ENCODE assay signal across 9 mouse cellular contexts in the genomic region with DNA sequence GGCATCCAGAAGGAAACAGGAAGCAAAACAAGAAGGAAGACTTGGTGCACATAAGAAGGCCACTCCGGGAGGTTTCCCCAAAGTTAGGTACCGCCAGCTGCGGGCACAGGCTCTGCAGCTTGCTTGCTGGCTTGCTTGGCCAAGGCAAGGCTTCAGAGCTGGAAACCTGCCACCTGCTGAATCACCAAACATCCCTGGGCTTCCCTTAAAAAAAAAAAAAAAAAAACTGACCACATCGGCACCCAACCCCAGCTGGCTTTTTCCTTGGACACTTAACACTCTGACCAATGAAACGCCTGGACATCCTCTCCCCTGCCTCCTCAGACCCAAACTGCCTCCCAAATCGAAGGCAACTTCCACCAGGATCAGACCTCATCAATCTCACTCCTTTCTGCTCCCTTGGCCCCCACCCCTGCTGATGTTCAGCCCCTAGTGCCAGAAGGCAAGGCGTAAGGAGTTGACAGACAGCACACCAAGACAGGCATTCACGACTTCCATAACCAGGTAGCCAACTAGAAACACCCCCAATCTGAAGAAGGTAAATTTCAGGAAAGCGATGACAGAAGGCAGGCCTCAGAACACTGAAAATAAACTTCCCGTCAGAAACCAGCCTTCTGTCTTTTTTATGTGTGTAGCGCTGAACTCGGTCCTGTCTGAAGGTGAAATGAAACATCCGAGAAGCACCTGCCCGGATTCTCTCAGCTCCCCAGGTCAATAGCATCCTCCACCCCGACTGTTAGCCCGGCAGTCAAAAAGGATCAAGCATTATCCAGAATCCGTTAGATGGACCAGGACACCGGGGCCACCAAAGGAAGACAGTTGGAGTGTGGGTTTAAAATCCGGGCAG. TPM values are rescaled to one million over a fixed set of nuclear protein-coding genes. Genes with fewer than 3 reads are reported as not detected.
DNase-seq lines count a peak whose midpoint lies in the region; ATAC-seq and TF ChIP-seq lines count a peak whose summit lies in the region.
"Had no signal": no experiment of that assay in that cellular context is flagged by ENCODE, and none has a peak within 500 bp of the region (broad histone marks: within the 10 kb centered on the region; RNA-seq: fewer than 3 reads in every experiment).

No protein-coding gene starts in this region.

- peak overlapping the region; percentile 77 for H3K4me3 ChIP-seq in erythroblast, embryonic 14.5 days (replicated peaks)
- H3K4me3 ChIP-seq in hindbrain, postnatal 0 days (ENCODE audit: low read length) = peak overlapping the region; percentile 90
- H3K4me3 ChIP-seq in limb, embryonic 10.5 days = peak overlapping the region; percentile 85
- H3K4me3 ChIP-seq in midbrain, embryonic 14.5 days (replicated peaks; ENCODE audit: low read depth, low read length) = peak overlapping the region; percentile 78

- H3K4me2 ChIP-seq in hindbrain, postnatal 0 days (ENCODE audit: low read depth, low read length) = peak overlapping the region; percentile 87
- H3K4me2 ChIP-seq in midbrain, embryonic 14.5 days (ENCODE audit: low read length) = peak overlapping the region; percentile 88

- peak overlapping the region; percentile 85 for H3K9ac ChIP-seq in hindbrain, postnatal 0 days (replicated peaks; ENCODE audit: low read length)
- peak overlapping the region; percentile 88 for H3K9ac ChIP-seq in midbrain, embryonic 14.5 days (replicated peaks; ENCODE audit: low read length)

- peak; percentile 70 for DNase-seq in cerebellum, adult 11-12 months
- peak; percentile 83 for DNase-seq in gastrocnemius, postnatal 10 days
- DNase-seq in hindbrain, postnatal 0 days (ENCODE audit: low spot score) = peak; percentile 69
- no peak for DNase-seq in limb, embryonic 10.5 days (ENCODE audit: low spot score)
- DNase-seq in midbrain, embryonic 14.5 days = peak; percentile 33
- peak; percentile 73 for DNase-seq in urinary bladder, postnatal 25 days (ENCODE audit: low spot score)

- H3K4me1 ChIP-seq in erythroblast, embryonic 14.5 days (ENCODE audit: control insufficient read depth) = peaks cover 43% of the 10 kb centered on the region
- peaks cover 9% of the 10 kb centered on the region; the same call in 1 of the 2 replicates for H3K4me1 ChIP-seq in hindbrain, postnatal 0 days (ENCODE audit: insufficient read depth, low read length)
- peaks cover 31% of the 10 kb centered on the region for H3K4me1 ChIP-seq in limb, embryonic 10.5 days
- peaks cover 14% of the 10 kb centered on the region for H3K4me1 ChIP-seq in midbrain, embryonic 14.5 days (ENCODE audit: control insufficient read depth, insufficient read depth, low read length)

- TF ChIP-seq CTCF in hindbrain, postnatal 0 days (IDR thresholded peaks at IDR 0.05; ENCODE audit: low read depth) = no peak; the same call in 1 of the 2 replicates

- no peaks in the 10 kb centered on the region; the same call in 1 of the 2 replicates for H3K9me3 ChIP-seq in erythroblast, embryonic 14.5 days (ENCODE audit: control insufficient read depth, low read length)
- no peaks in the 10 kb centered on the region for H3K9me3 ChIP-seq in hindbrain, postnatal 0 days (ENCODE audit: low read length)
- H3K9me3 ChIP-seq in limb, embryonic 10.5 days (replicated peaks) = no peaks in the 10 kb centered on the region
- H3K9me3 ChIP-seq in midbrain, embryonic 14.5 days (ENCODE audit: control insufficient read depth, low read length) = no peaks in the 10 kb centered on the region

- ATAC-seq in erythroblast, adult 5-6 weeks (replicated peaks; ENCODE audit: low FRiP score, poor library complexity, severe bottlenecking) = no peak
- ATAC-seq in hindbrain, postnatal 0 days = no peak
- no peak for ATAC-seq in midbrain, embryonic 14.5 days (ENCODE audit: low FRiP score, low TSS enrichment)

- H3K27ac ChIP-seq in hindbrain, postnatal 0 days = peak overlapping the region; percentile 97; the same call in 1 of the 2 replicates
- H3K27ac ChIP-seq in limb, embryonic 10.5 days = peak overlapping the region; percentile 95; the same call in 1 of the 2 replicates
- no peak overlapping the region for H3K27ac ChIP-seq in midbrain, embryonic 14.5 days (replicated peaks; ENCODE audit: low read depth, low read length)

- WGBS in hindbrain, postnatal 0 days = 10% methylated on average over 19 of the region's 19 CpGs
- 27% methylated on average over 19 of the region's 19 CpGs for WGBS in limb, embryonic 10.5 days
- 30% methylated on average over 19 of the region's 19 CpGs for WGBS in midbrain, embryonic 14.5 days

- no peaks in the 10 kb centered on the region for H3K36me3 ChIP-seq in erythroblast, embryonic 14.5 days (ENCODE audit: control insufficient read depth)
- H3K36me3 ChIP-seq in hindbrain, postnatal 0 days (ENCODE audit: insufficient read depth, low read length) = no peaks in the 10 kb centered on the region
- H3K36me3 ChIP-seq in limb, embryonic 10.5 days = peaks cover 6% of the 10 kb centered on the region
- no peaks in the 10 kb centered on the region for H3K36me3 ChIP-seq in midbrain, embryonic 14.5 days (ENCODE audit: control insufficient read depth, insufficient read depth, low read length)

- peaks cover 63% of the 10 kb centered on the region for H3K27me3 ChIP-seq in erythroblast, embryonic 14.5 days (ENCODE audit: control insufficient read depth)
- no peaks in the 10 kb centered on the region for H3K27me3 ChIP-seq in hindbrain, postnatal 0 days (ENCODE audit: insufficient read depth, low read length)
- H3K27me3 ChIP-seq in limb, embryonic 10.5 days (ENCODE audit: low read depth, poor library complexity, severe bottlenecking) = peaks cover 10% of the 10 kb centered on the region
- no peaks in the 10 kb centered on the region for H3K27me3 ChIP-seq in midbrain, embryonic 14.5 days (ENCODE audit: control insufficient read depth, insufficient read depth, low read length)
- H3K27me3 ChIP-seq: CH12.LX had no signal

RNA-seq across cellular contexts. Expression of gene Sgms1, which starts 2.7 kb away (rescaled TPM):
- 0.22 and 0.28 TPM in 2 replicates for polyA plus RNA-seq in erythroblast, embryonic 14.5 days (2012)
- total RNA-seq in erythroblast, adult 5-6 weeks (2015; ENCODE audit: low replicate concordance) = 84.4 and 110 TPM in 2 replicates
- 109 and 112 TPM in 2 replicates for total RNA-seq in erythroblast, adult 5-6 weeks (2017; ENCODE audit: low replicate concordance)
- 10 to 100 TPM; 51.0 to 52.7 TPM for total RNA-seq in gastrocnemius, postnatal 10 days (2021)
- 30.9 and 32.5 TPM in 2 replicates for total RNA-seq in hindbrain, postnatal 0 days (2014; rRNA removed)
- polyA plus RNA-seq in hindbrain, postnatal 0 days (2015; fragmentation: Nextera tagmentation; extraction: Ambion mirVana) = 23.2 and 23.3 TPM in 2 replicates
- polyA plus RNA-seq in limb, embryonic 10.5 days (2016; fragmentation: Nextera tagmentation; extraction: Ambion mirVana) = 14.3 and 15.7 TPM in 2 replicates
- 12.3 and 13.8 TPM in 2 replicates for polyA plus RNA-seq in midbrain, embryonic 14.5 days (2014; fragmentation: Nextera tagmentation; extraction: Ambion mirVana)

Comparison
In these comparisons a context has a peak if more than half of its experiments do, and no peak if none do; other contexts are left out.
1. RNA of gene Sgms1, which starts 2.7 kb away (polyA plus RNA-seq): 23.2 to 23.3 TPM in hindbrain, postnatal 0 days, 14.3 to 15.7 TPM in limb, embryonic 10.5 days and 12.3 to 13.8 TPM in midbrain, embryonic 14.5 days; 0.22 to 0.28 TPM in erythroblast, embryonic 14.5 days; every median in the first group is over 10 times any median in the second.
2. Peak in every context shown above with its lines, with median percentiles within 50 percentile points of each other: H3K4me3 ChIP-seq.